Mouse (Mus musculus) thymus, adult 2 months (tissue): ENCODE data around the gene Cacng1.

Source experiments
- CTCF ChIP-seq: fragments of 200-500 bp; IDR thresholded peaks from 2 replicates; pipeline ENCODE4 v1.5.1; 2012; ENCODE audit warnings: mild to moderate bottlenecking, control low read depth, low read length, moderate library complexity, borderline replicate concordance; ENCODE audit not compliant: control insufficient read depth, poor library complexity, insufficient read depth; ENCODE audit errors: extremely low read depth
- POLR2A ChIP-seq: fragments of 200-500 bp; IDR thresholded peaks from 2 replicates; pipeline ENCODE4 v1.6.1; 2012; ENCODE audit warnings: mild to moderate bottlenecking, low read length, control low read depth, moderate library complexity; ENCODE audit not compliant: control insufficient read depth, poor library complexity, insufficient read depth; ENCODE audit errors: extremely low read depth

GRCm38 (mm10) chr11:107660452-107660851, 55.9 kb downstream of the Cacng1 start:
- TF ChIP-seq POLR2A: no peak
- no peak for TF ChIP-seq CTCF
